Mouse (Mus musculus) E14TG2a.4 (cell line): ENCODE data around the gene Nol3.

Experiments
- CTCF ChIP-seq: conservative IDR thresholded peaks from 2 replicates; pipeline ENCODE4 v1.5.1; 2014; ENCODE audit warnings: low read length
- NANOG ChIP-seq: IDR thresholded peaks from 2 replicates; pipeline ENCODE4 v1.6.1; 2014; ENCODE audit warnings: borderline replicate concordance, low read length, mixed read lengths
- POU5F1 ChIP-seq: IDR thresholded peaks from 2 replicates; pipeline ENCODE4 v1.6.1; 2014; ENCODE audit warnings: low read length, borderline replicate concordance

- TF ChIP-seq CTCF (no peak), POU5F1 (no peak), NANOG (no peak)
Observed at GRCm38 (mm10) chr8:105276292-105277120, 566 bp downstream of the Nol3 start.
